Mouse (Mus musculus) neural tube, embryonic 15.5 days (tissue): Measurements from ENCODE around the gene Gm4559. TPM values are rescaled to one million over a fixed set of nuclear protein-coding genes. Genes with fewer than 3 reads are reported as not detected.
A peak's percentile ranks its signal among the peaks of the same experiment; 100 is the strongest.
"Not testable (repeated sequence)": the region's sequence is repeated elsewhere in the genome, so short reads cannot be mapped to it uniquely, and the experiment has no call there.

ENCODE experiments used
- ATAC-seq: fragments of 200-750 bp; cut with Nextera tagmentation; 2 replicates; pipeline ENCODE4 v1.8.0; 2017; ENCODE audit warnings: mild to moderate bottlenecking, moderate TSS enrichment, moderate library complexity; ENCODE audit not compliant: low FRiP score
- H3K27ac ChIP-seq: fragments of 300-500 bp; sonication (generic); replicated peaks from 2 replicates; pipeline ENCODE4 v1.5.1; 2015; ENCODE audit warnings: mild to moderate bottlenecking, inconsistent platforms
- H3K27me3 ChIP-seq: fragments of 300-500 bp; sonication (generic); replicated peaks from 2 replicates; pipeline ENCODE4 v1.6.1; 2015; ENCODE audit warnings: inconsistent platforms
- H3K36me3 ChIP-seq: fragments of 300-500 bp; sonication (generic); 2 replicates; pipeline ENCODE4 v1.6.1; 2015; ENCODE audit warnings: inconsistent platforms
- H3K4me1 ChIP-seq: fragments of 300-500 bp; sonication (generic); 2 replicates; pipeline ENCODE4 v1.6.1; 2015; ENCODE audit warnings: inconsistent platforms
- H3K4me2 ChIP-seq: fragments of 300-500 bp; sonication (generic); 2 replicates; pipeline ENCODE4 v1.6.1; 2015; ENCODE audit warnings: inconsistent platforms, mild to moderate bottlenecking, moderate library complexity
- H3K4me3 ChIP-seq: fragments of 300-500 bp; sonication (generic); replicated peaks from 2 replicates; pipeline ENCODE4 v1.5.1; 2015; ENCODE audit warnings: mild to moderate bottlenecking, inconsistent platforms
- H3K9ac ChIP-seq: fragments of 300-500 bp; sonication (generic); replicated peaks from 2 replicates; pipeline ENCODE4 v1.6.1; 2015; ENCODE audit warnings: mild to moderate bottlenecking, inconsistent platforms
- H3K9me3 ChIP-seq: fragments of 300-500 bp; sonication (generic); replicated peaks from 2 replicates; pipeline ENCODE4 v1.6.1; 2016; ENCODE audit warnings: inconsistent platforms
- WGBS: fragments of 180-500 bp; shearing (Covaris S2); methylation state at CpG from one replicate; pipeline ENCODE4 v1.1.7; 2015; ENCODE audit warnings: mixed read lengths; 5-methylcytosine and 5-hydroxymethylcytosine counted together
- polyA plus RNA-seq: library from polyadenylated mRNA; unstranded; fragments of >200 nt; fragmentation: Nextera tagmentation; extraction: Ambion mirVana; gene quantifications from 2 replicates; pipeline ENCODE4 v1.2.1, GENCODE M21; 2015

The Gm4559 gene
- polyA plus RNA-seq, 1 experiment from 2014 or later, result not detected

DNA sequence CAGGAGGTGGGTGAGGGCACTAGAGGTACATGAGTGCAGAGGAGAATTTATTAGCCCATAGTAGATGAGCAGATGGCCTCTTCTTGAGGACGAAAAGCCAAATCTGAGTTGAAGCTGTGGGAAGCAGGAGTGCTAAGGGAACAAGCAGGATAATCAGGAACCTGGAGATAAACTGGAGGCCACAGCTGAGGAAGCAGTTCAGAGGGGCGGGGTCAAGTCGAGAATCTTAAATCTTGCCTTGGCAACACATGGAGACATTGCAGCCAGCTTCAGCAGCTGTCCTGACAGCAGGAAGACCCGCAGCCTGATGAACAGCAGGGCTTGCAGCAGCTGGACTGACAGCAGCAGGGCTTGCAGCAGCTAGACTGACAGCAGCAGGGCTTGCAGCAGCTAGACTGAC lies 21.9 kb upstream of the Gm4559 start:
- not testable (repeated sequence) for H3K4me1 ChIP-seq, H3K9ac ChIP-seq, H3K4me3 ChIP-seq, H3K27ac ChIP-seq, ATAC-seq, H3K36me3 ChIP-seq, H3K4me2 ChIP-seq, H3K9me3 ChIP-seq, H3K27me3 ChIP-seq
- 32% methylated on average over 4 of the region's 4 CpGs for WGBS

DNA sequence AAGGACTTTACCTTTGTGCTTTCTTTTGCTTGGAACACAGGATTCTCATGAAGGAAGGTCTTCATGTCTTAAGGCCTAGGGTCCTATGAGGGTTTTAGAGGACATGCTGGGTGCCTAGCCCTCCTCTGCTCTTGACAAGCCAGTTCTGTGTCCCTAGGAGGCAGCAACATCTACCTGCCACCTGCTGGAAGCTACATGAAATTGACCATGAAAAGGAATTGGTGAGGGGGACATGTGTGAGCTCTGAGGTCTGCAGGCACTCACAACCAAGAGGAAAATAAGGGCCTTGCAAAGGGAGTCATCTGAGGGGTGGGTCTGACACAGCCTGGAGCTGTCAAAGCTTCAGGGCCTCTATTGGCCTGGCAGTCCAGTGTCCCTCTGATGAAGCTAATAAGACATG lies 21.3 kb upstream of the Gm4559 start:
- Histone ChIP-seq H3K4me2 (no peak overlapping the region), H3K27me3 (no peaks in the 10 kb centered on the region; the same call in 1 of the 2 replicates), H3K9me3 (no peaks in the 10 kb centered on the region), H3K36me3 (no peaks in the 10 kb centered on the region), H3K4me1 (no peaks in the 10 kb centered on the region), H3K4me3 (no peak overlapping the region), H3K9ac (no peak overlapping the region), H3K27ac (no peak overlapping the region)
- ATAC-seq, result no peak

DNA sequence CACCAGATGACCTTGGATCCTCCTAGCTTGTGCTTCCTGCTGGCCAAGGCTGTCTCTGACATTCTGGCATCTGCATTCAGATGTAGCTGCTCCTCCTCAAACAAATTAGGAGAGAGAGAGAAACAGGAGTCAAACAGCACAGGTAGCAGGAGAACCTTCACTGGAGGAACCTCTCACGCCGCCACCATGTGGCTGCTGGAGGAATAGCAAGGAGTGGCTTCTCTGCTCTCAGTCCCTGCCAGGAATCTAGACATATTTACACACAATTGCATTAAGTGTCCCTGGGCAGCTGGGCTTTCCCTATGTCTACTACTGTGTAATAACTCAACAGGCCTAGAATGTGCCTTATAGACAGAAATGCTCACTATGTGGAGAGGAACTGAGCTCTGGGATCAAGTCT lies 19.7 kb upstream of the Gm4559 start:
- not testable (repeated sequence) for H3K27ac ChIP-seq, ATAC-seq, H3K9me3 ChIP-seq, H3K36me3 ChIP-seq, H3K4me1 ChIP-seq, H3K27me3 ChIP-seq, H3K4me2 ChIP-seq, H3K4me3 ChIP-seq, H3K9ac ChIP-seq
- 2% methylated on average over 2 of the region's 2 CpGs for WGBS

DNA sequence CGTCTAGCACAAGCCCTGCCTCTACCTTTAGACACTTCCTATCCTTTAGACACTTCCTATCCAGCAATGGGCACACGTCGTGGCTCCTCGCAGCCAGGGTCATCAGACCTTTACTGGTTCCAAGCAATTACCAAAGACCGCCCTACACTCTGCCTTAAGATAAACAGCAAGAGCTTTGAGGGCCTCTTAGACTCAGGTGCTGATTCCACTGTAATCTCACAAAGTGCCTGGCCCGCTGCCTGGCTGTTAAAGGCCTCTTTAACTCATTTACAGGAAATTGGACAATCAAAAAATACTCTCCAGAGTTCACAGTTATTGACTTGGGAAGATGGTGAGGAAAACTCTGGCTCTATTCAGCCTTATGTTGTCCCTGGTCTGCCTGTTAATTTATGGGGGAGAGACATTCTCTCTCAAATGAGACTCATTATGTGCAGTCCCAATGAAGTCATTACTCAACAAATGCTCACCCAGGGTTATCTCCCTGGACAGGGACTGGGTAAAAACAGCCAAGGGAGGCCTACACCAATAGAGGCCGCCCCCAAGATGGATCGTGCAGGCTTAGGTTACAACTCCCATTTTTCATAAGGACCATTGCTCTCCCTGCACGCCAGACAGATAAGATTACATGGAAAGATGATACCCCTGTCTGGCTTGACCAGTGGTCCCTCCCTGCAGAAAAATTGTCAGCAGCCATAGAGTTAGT lies 11.9 kb upstream of the Gm4559 start:
- ATAC-seq, H3K9me3 ChIP-seq, H3K9ac ChIP-seq, H3K4me3 ChIP-seq, H3K27ac ChIP-seq, H3K36me3 ChIP-seq, H3K4me2 ChIP-seq: not testable (repeated sequence)
- Histone ChIP-seq H3K27me3 (peaks cover 10% of the 10 kb centered on the region), H3K4me1 (peaks cover 20% of the 10 kb centered on the region)
- WGBS, result 38% methylated on average over 9 of the region's 9 CpGs

DNA sequence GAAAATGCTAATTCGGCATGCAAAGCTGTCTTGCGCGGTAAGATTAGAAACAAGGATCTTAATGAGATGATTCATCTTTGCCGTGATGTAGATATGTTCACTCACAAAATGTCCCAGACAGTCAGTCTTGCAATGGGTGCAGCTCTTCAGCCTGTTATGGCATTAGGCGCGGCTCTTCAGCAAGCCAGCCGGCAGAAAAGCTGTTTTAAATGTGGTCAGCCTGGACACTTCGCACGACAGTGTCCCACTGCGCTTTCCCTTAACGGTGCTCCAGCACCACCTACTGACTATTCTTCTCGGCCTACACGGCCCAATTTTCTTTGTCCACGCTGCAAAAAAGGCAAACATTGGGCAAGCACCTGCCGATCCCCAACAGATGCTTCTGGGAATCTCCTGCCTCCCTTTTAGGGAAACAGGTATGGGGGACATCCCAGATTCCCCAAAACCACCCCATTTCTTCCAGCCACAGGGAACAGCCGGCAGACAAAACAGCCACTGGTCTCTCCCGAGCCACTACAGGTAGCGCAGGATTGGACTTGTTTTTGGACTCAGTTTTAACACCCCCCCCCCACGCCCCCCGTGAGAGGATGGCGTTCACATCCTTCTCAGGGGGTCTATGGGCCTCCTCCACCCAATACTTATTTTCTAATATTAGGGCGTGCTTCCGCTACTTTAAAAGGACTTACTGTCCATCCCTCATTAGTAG lies 11.1 kb upstream of the Gm4559 start:
- Histone ChIP-seq H3K27me3 (peaks cover 10% of the 10 kb centered on the region), H3K4me1 (peaks cover 20% of the 10 kb centered on the region), H3K9ac (peak overlapping the region; percentile 43), H3K4me2 (peak overlapping the region; percentile 77), H3K36me3 (no peaks in the 10 kb centered on the region), H3K9me3 (no peaks in the 10 kb centered on the region), H3K4me3 (peak overlapping the region; percentile 49), H3K27ac (peak overlapping the region; percentile 75)
- ATAC-seq, result peak; percentile 81
- WGBS, result 19% methylated on average over 23 of the region's 23 CpGs

DNA sequence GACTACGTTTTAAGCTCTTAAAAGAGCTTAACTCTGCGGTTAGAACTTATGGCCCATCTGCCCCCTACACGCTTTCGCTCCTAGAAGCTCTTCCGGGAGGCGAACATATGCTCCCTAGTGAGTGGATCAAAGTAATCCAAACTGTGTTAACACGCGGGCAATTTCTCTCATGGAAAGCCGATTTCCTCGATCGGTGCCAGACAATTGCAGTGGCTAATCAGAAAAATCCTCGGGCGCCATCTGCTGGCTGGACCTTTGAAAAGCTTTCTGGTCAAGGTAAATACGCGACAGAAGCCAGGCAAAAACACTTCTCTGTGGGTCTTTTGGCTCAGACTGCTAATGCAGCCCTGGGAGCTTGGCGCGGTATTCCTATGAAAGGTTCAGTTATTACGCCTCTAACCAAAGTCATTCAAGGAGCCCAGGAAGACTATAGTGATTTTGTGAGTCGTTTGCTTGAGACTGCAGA lies 10.5 kb upstream of the Gm4559 start:
- H3K4me2 ChIP-seq, result peak overlapping the region; percentile 77
- H3K27ac ChIP-seq, result peak overlapping the region; percentile 75
- H3K27me3 ChIP-seq, result peaks cover 10% of the 10 kb centered on the region
- under 1% methylated on average over 19 of the region's 19 CpGs for WGBS
- peak; percentile 83 for ATAC-seq
- H3K9me3 ChIP-seq, result no peaks in the 10 kb centered on the region
- H3K36me3 ChIP-seq, result no peaks in the 10 kb centered on the region
- H3K4me3 ChIP-seq, result peak overlapping the region; percentile 49
- peaks cover 20% of the 10 kb centered on the region for H3K4me1 ChIP-seq
- peak overlapping the region; percentile 59 for H3K9ac ChIP-seq

DNA sequence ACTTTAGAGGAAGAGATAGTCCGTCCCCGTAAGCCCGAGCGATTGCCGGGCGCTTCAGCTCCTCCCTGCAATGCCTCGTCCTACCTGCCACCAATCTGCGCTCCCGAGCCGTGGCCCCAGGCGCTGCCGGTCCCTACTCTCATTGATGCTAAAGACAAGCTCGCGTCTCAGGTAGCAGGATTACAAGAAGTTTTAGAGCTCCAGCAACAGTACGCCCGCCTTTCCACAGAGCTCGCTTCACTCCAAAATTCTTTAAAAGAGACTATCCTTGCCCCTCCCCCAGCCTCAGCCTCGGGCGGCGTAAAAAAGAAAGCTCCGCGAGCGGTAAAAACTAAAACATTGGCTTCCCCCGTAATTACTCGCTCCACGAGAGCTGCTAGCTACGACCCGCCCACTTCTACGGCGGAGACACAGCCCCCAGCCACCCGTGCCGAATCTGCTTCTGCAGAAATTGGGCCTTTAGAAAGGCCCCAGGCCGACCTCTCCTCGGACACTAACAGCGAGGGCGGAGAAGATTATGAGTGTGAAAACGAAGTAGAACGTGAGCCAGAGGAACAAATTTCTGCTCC lies 9.9 kb upstream of the Gm4559 start:
- no peaks in the 10 kb centered on the region for H3K36me3 ChIP-seq
- H3K9me3 ChIP-seq, result no peaks in the 10 kb centered on the region
- WGBS, result under 1% methylated on average over 38 of the region's 38 CpGs
- H3K4me1 ChIP-seq, result peaks cover 20% of the 10 kb centered on the region
- peak overlapping the region; percentile 62 for H3K27ac ChIP-seq
- H3K4me2 ChIP-seq, result peak overlapping the region; percentile 77
- H3K27me3 ChIP-seq, result peaks cover 10% of the 10 kb centered on the region
- ATAC-seq, result peak; percentile 74
- H3K4me3 ChIP-seq, result peak overlapping the region; percentile 49
- peak overlapping the region; percentile 59 for H3K9ac ChIP-seq

DNA sequence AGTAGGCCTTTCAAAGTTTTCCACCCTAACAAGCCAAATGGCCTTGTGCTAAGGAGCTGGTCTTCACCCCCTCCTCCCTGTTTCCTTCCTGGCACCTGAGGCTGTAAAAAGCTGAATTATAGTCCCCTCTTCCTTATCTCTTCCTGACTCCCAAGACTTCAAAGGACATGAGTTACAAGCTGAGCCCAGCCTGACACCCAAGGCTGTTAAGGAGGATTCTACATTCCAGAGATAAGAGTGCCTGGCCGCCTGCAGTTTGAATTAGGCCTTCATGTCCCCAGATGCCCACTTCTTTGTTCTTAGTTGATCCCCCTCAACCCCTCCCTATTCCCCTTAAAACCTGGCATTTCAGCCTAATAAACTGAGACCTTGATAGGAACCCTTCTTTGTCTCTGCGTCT lies 8.7 kb upstream of the Gm4559 start:
- H3K36me3 ChIP-seq, H3K9me3 ChIP-seq, H3K9ac ChIP-seq, ATAC-seq, H3K4me3 ChIP-seq, H3K27ac ChIP-seq: not testable (repeated sequence)
- Histone ChIP-seq H3K4me1 (peaks cover 20% of the 10 kb centered on the region), H3K4me2 (peak overlapping the region; percentile 77), H3K27me3 (peaks cover 10% of the 10 kb centered on the region)
- WGBS, result 33% methylated on average over 2 of the region's 2 CpGs

DNA sequence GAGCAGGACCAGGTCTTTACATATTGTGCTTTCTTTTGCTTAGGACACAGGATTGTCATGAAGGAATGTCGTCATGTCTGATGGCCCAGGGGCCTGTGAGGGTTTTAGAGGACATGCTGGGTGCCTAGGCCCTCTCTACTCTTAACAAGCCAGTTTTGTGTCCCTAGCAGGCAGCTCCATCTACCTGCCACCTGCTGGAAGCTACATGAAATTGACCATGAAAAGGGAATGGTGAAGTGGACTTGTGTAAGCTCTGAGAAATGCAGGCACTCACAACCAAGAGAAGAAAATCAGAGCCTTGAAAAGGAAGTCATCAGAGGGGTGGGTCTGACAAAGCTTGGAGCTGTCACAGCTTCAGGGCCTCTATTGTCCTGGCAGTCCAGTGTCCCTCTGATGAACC lies 5.1 kb upstream of the Gm4559 start:
- H3K4me1 ChIP-seq, result peaks cover 11% of the 10 kb centered on the region
- 70% methylated on average over 1 of the region's 1 CpGs for WGBS
- H3K9ac ChIP-seq, ATAC-seq, H3K27ac ChIP-seq, H3K36me3 ChIP-seq, H3K4me3 ChIP-seq, H3K4me2 ChIP-seq, H3K9me3 ChIP-seq: not testable (repeated sequence)
- peaks cover 10% of the 10 kb centered on the region for H3K27me3 ChIP-seq

DNA sequence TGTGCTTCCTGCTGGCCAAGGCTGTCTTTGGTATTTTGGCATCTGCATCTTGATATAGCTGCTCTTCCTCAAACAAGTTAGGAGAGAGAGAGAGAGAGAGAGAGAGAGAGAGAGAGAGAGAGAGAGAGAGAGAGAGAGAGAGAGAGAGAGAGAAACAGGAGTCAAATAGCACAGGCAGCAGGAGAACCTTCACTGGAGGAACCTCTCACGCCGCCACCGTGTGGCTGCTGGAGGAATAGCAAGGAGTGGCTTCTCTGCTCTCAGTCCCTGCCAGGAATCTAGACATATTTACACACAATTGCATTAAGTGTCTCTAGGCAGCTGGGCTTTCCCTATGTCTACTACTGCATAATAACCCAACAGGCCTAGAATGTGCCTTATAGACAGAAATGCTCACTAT lies 4.0 kb upstream of the Gm4559 start:
- H3K27ac ChIP-seq, H3K9ac ChIP-seq, H3K36me3 ChIP-seq, H3K9me3 ChIP-seq, H3K4me2 ChIP-seq, H3K4me3 ChIP-seq, ATAC-seq, H3K4me1 ChIP-seq: not testable (repeated sequence)
- WGBS, result 0% methylated on average over 3 of the region's 3 CpGs
- H3K27me3 ChIP-seq, result peaks cover 10% of the 10 kb centered on the region

DNA sequence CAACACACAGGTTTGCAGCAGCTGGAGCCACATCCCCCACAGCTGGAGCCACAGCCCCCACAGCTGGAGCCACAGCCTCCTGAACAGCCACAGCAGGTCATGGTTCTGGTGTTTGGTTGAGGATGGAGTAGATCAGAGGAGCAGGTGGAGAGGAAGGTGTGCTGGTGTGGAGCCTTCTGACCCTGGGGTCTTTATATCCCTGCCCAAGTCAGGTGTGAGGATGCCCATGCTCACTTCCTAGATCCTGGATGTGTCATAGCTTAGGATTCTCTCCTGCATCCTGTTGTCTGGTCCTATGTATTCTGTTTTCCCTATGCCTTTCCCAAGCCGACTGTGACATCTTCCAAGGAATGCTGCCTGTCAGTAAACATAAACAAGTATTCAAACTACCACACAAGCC lies 15.9 kb downstream of the Gm4559 start, which contains the start of gene Gm2431:
Gm2431 (minus strand) TSS at position 101 of the 400 bp plus-strand sequence.
- not testable (repeated sequence) for H3K4me1 ChIP-seq, H3K4me2 ChIP-seq, H3K27me3 ChIP-seq, H3K9ac ChIP-seq, H3K27ac ChIP-seq, H3K4me3 ChIP-seq, H3K9me3 ChIP-seq, H3K36me3 ChIP-seq, ATAC-seq
- WGBS, result 43% methylated on average over 1 of the region's 1 CpGs

DNA sequence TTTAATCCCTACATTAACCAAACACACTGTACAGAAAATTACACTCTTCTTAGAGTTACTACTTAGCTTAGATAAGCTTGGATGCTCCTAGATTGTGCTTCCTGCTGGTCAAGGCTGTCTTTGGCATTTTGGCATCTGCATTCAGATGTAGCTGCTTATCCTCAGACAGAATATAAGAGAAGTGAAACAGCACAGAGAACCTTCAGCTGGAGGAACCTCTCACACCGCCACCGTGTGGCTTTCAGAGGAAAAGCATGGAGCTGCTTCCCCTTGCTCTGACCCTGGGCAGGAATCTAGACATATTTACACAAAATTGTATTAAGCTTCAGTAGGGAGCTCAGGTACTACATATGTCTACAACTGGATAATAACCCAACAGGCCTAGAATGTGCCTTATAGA lies 18.6 kb downstream of the Gm4559 start:
- Histone ChIP-seq H3K4me3 (no peak overlapping the region), H3K27me3 (peaks cover 2% of the 10 kb centered on the region; the same call in 1 of the 2 replicates), H3K4me1 (no peaks in the 10 kb centered on the region), H3K27ac (no peak overlapping the region), H3K9ac (no peak overlapping the region), H3K9me3 (no peaks in the 10 kb centered on the region), H3K36me3 (no peaks in the 10 kb centered on the region), H3K4me2 (no peak overlapping the region)
- WGBS, result 2% methylated on average over 2 of the region's 2 CpGs
- ATAC-seq, result no peak
